Mouse (Mus musculus) liver, embryonic 16.5 days (tissue): Measurements from ENCODE around the gene Inpp4b. TPM values are rescaled to one million over a fixed set of nuclear protein-coding genes. Genes with fewer than 3 reads are reported as not detected.
A peak's percentile ranks its signal among the peaks of the same experiment; 100 is the strongest.
"Not testable (repeated sequence)": the region's sequence is repeated elsewhere in the genome, so short reads cannot be mapped to it uniquely, and the experiment has no call there.

Experiments used
- ATAC-seq: fragments of 200-750 bp; cut with Nextera tagmentation; 2 replicates; pipeline ENCODE4 v1.8.0; 2017; ENCODE audit warnings: low read depth, mild to moderate bottlenecking, moderate number of reproducible peaks, moderate library complexity
- H3K27ac ChIP-seq: fragments of 300-500 bp; sonication (generic); 2 replicates; pipeline ENCODE4 v1.5.1; 2014; ENCODE audit warnings: mild to moderate bottlenecking, low read length
- H3K27me3 ChIP-seq: fragments of 300-500 bp; sonication (generic); 2 replicates; pipeline ENCODE4 v1.6.1; 2014; ENCODE audit warnings: low read depth, low read length, mixed read lengths; ENCODE audit not compliant: control insufficient read depth, insufficient read depth
- H3K36me3 ChIP-seq: fragments of 300-500 bp; sonication (generic); 2 replicates; pipeline ENCODE4 v1.6.1; 2014; ENCODE audit warnings: mild to moderate bottlenecking; ENCODE audit not compliant: control insufficient read depth, insufficient read depth
- H3K4me1 ChIP-seq: fragments of 300-500 bp; sonication (generic); 2 replicates; pipeline ENCODE4 v1.6.1; 2014; ENCODE audit warnings: low read depth, low read length, mixed read lengths; ENCODE audit not compliant: control insufficient read depth
- H3K4me2 ChIP-seq: fragments of 300-500 bp; sonication (generic); 2 replicates; pipeline ENCODE4 v1.6.1; 2014; ENCODE audit warnings: low read depth, low read length, mixed read lengths
- H3K4me3 ChIP-seq: fragments of 300-500 bp; sonication (generic); 2 replicates; pipeline ENCODE4 v1.5.1; 2014; ENCODE audit warnings: low read depth, mild to moderate bottlenecking, low read length
- H3K9ac ChIP-seq: fragments of 300-500 bp; sonication (generic); 2 replicates; pipeline ENCODE4 v1.6.1; 2014; ENCODE audit warnings: low read depth, low read length
- H3K9me3 ChIP-seq: fragments of 300-500 bp; sonication (generic); replicated peaks from 2 replicates; pipeline ENCODE4 v1.6.1; 2016; ENCODE audit warnings: low read length; ENCODE audit not compliant: control insufficient read depth
- WGBS: fragments of 180-500 bp; shearing (Covaris S2); extraction: QIAGEN DNeasy Blood & Tissue Kit; methylation state at CpG from one replicate; pipeline ENCODE4 v1.1.7; 2014; ENCODE audit not compliant: insufficient replicate concordance; 5-methylcytosine and 5-hydroxymethylcytosine counted together
- polyA plus RNA-seq: library from polyadenylated mRNA; unstranded; fragments of >200 nt; fragmentation: Nextera tagmentation; extraction: Ambion mirVana; gene quantifications from 2 replicates; pipeline ENCODE4 v1.2.1, GENCODE M21; 2015

Gene Inpp4b
- polyA plus RNA-seq, 1 experiment from 2014 or later: 1.5 TPM

DNA sequence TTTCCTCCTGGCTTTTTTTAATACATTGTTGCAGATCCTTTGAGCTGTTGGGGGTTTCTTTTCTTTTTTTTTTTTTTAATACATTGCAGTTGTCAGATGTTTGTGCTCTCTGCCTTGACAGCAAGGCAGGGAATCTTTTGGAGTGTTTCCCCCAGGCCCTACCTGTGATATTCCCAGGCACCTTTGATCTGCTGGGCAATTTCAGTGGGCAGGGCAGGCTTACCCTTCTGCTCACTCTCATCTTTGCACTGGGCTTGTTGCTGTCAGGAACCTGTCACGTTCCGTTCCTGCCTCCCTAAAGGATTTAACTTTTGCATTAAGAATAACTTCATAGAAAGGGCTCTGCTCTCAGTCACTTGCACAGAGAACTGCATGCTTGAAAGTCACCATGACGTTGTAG, 711.7 kb downstream of the Inpp4b start:
- no peak overlapping the region for H3K4me3 ChIP-seq
- no peaks in the 10 kb centered on the region for H3K4me1 ChIP-seq
- H3K9ac ChIP-seq: no peak overlapping the region
- no peaks in the 10 kb centered on the region for H3K36me3 ChIP-seq
- H3K27me3 ChIP-seq: no peaks in the 10 kb centered on the region
- no peak overlapping the region for H3K27ac ChIP-seq
- no peak for ATAC-seq
- no peaks in the 10 kb centered on the region for H3K9me3 ChIP-seq
- no peak overlapping the region for H3K4me2 ChIP-seq
- WGBS: 59% methylated on average over 3 of the region's 3 CpGs

DNA sequence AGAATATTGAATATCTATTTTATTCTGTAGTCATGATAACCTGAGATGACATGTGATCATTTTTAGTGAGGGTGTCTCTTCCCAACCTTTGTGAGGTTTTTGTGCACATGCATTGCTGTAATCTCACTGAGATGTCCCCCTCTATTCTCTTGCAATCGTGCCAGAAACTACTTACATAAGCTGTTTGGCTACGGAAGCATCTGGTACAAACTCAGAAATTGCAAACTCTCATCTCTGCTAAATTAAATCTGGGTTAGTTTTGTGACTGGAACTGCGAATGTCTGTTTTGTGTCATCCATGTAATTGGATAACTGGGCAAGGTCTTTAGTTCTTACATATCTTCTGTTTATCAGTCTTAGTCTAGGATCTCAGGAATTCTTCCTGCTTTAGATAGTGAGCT, 725.3 kb downstream of the Inpp4b start:
- Histone ChIP-seq H3K27ac (no peak overlapping the region), H3K9ac (no peak overlapping the region), H3K4me3 (no peak overlapping the region), H3K4me1 (no peaks in the 10 kb centered on the region), H3K36me3 (no peaks in the 10 kb centered on the region), H3K27me3 (no peaks in the 10 kb centered on the region), H3K4me2 (no peak overlapping the region), H3K9me3 (no peaks in the 10 kb centered on the region)
- no peak for ATAC-seq
- WGBS: 66% methylated on average over 3 of the region's 3 CpGs

DNA sequence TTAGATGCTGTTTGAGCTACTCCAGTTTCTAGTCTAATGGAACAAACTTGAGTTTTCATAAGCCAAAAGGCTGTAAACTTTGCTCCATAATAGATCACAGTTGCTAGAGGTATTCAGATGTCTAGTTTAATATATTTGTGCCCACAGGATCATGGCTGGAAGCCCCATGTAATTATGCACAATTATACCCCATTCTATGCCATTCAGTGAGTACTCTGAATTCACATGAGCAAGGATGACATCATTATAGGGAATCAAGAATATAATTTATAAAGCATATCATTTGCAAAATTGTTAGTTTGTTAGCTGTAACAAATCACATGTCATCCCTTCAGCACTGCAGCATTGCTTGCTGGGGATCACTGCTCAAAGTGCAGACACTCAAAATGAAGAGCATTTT, 736.9 kb downstream of the Inpp4b start:
- Histone ChIP-seq H3K9ac (no peak overlapping the region), H3K4me1 (no peaks in the 10 kb centered on the region), H3K9me3 (no peaks in the 10 kb centered on the region), H3K4me3 (no peak overlapping the region), H3K36me3 (no peaks in the 10 kb centered on the region), H3K4me2 (no peak overlapping the region), H3K27ac (no peak overlapping the region), H3K27me3 (no peaks in the 10 kb centered on the region)
- no peak for ATAC-seq

DNA sequence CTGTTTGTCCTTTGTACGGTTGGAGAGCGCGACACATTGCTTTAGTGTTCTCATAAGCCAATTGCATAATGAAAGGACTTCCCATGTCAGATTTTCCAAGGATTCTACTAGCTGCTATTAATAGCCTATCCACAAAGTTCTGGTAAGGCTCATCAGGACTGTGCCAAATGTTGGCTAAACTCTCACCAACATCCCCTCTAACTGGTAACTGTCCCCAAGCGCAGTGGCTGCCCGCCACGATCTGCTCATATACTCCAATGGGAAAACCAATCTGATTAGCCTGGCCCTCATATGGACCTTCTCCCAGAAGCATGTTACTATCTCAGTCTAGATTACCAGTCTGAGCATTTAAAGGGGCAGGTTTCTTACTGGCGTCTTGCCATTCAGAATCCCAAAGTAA, 744.3 kb downstream of the Inpp4b start:
- H3K36me3 ChIP-seq, ATAC-seq: not testable (repeated sequence)

DNA sequence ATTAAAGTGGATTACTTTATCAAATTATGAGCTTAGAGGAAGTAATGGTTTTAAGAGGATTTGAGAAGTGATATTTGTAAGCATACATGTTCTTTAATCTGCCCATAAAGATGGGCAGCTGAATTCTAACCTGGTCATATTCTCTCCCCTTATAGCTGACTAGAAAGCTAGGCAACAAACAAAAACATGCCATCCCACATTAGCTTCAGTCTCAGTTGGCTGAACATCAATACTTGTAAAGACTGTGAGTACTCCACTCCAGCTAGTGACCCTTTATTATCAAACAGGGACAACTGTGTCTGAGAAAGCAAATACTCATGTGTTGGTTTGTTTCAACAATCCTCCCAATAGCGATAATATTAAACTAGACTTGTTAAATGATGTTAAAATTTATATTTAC, 748.5 kb downstream of the Inpp4b start:
- no peak for ATAC-seq

More for the DNA sequence above, 744.3 kb downstream of the Inpp4b start:
- H3K9ac ChIP-seq, H3K4me3 ChIP-seq, H3K4me2 ChIP-seq, H3K4me1 ChIP-seq, H3K27ac ChIP-seq, H3K9me3 ChIP-seq, H3K27me3 ChIP-seq: not testable (repeated sequence)
- 82% methylated on average over 7 of the region's 7 CpGs for WGBS

DNA sequence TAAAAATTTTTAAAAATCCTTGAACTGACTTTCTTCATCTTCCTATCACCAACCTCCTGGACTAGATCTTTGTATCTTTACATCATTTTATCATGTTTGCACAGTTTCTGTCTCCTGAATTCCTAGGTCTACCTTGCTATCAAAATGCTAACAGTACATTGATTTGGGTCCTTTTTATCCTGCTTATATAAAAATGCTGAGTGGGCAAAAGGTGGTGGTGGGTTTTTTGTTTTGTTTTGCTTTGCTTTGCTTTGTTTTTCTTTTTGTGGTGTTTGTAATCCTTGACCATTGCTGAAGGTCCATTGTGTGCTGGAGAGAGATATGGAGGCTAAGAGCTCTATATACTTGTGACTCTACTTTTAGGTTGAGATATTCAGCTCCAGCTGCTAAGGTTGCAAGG, 750.9 kb downstream of the Inpp4b start:
- Histone ChIP-seq H3K36me3 (no peaks in the 10 kb centered on the region), H3K4me3 (no peak overlapping the region), H3K27me3 (no peaks in the 10 kb centered on the region), H3K4me2 (no peak overlapping the region), H3K9me3 (no peaks in the 10 kb centered on the region), H3K4me1 (no peaks in the 10 kb centered on the region), H3K27ac (no peak overlapping the region), H3K9ac (no peak overlapping the region)
- ATAC-seq: no peak

More for the DNA sequence above, 748.5 kb downstream of the Inpp4b start:
- 40% methylated on average over 1 of the region's 1 CpGs for WGBS
- Histone ChIP-seq H3K4me3 (no peak overlapping the region), H3K9me3 (no peaks in the 10 kb centered on the region), H3K36me3 (no peaks in the 10 kb centered on the region), H3K4me2 (no peak overlapping the region), H3K9ac (no peak overlapping the region), H3K4me1 (no peaks in the 10 kb centered on the region), H3K27ac (no peak overlapping the region), H3K27me3 (no peaks in the 10 kb centered on the region)

DNA sequence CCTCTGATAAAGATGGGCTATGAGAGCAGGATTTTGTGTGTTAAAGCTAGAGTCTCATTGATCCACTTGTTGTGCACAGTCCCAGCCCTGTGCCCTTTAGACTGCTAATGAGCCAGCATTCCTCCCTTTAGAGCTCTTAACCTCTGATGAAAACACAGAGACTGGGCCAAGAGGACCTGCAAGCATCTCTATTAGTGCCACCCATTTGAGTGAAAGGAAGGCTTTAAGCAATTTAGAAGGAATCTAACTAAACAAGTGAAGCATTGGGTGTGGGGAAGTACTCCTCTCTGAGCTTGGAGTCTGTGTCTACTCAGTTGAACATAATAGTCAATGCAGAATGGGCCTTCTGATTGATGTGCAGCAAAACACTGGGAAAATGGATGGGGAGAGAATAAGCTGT, 762.2 kb downstream of the Inpp4b start:
- no peak for ATAC-seq
- Histone ChIP-seq H3K4me3 (no peak overlapping the region), H3K4me2 (no peak overlapping the region), H3K27ac (no peak overlapping the region), H3K4me1 (no peaks in the 10 kb centered on the region), H3K27me3 (no peaks in the 10 kb centered on the region), H3K9me3 (no peaks in the 10 kb centered on the region), H3K9ac (no peak overlapping the region), H3K36me3 (no peaks in the 10 kb centered on the region)

DNA sequence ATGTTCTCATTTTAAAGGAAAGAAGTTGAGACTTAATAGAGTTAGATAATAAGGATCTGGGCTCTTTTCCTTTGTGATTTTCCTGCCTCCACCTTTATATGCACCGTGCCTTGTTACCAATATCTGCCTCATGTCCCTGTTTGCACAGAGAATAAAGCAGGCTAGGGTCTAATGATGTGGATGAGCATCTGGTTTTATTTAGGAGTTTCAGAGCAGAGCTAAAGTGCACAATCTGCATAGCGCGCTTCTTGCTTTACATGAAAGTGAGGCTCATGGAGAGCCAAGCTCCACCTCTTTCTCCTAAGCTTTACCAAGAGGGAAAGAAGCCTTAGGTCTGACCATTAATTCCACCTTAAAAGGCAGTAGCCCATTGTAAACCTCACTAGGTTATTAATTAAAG, 763.8 kb downstream of the Inpp4b start:
- WGBS: 72% methylated on average over 3 of the region's 3 CpGs
- Histone ChIP-seq H3K9me3 (no peaks in the 10 kb centered on the region), H3K27me3 (no peaks in the 10 kb centered on the region), H3K4me3 (no peak overlapping the region), H3K4me1 (no peaks in the 10 kb centered on the region), H3K9ac (no peak overlapping the region), H3K4me2 (no peak overlapping the region), H3K27ac (no peak overlapping the region), H3K36me3 (no peaks in the 10 kb centered on the region)
- no peak for ATAC-seq

DNA sequence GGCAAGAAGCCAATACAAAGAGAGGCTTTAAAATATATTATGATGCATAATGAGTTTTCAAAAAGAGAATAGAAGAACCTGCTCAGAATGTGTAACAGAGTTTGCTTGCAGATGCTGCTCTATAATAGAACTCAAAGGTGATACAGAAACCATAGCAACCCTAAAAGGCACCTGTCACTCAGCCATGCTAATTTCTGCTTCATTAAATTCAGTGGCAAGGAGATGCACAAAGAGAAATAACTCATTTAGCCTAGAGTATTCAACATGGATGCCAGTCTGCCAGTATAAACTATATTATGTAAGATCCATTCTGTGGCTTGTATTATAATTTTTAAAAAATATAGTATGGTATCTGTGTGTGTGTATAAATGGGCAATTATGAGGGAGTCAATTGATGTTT, 807.9 kb downstream of the Inpp4b start:
- H3K9ac ChIP-seq: no peak overlapping the region
- H3K4me2 ChIP-seq: no peak overlapping the region
- H3K27me3 ChIP-seq: no peaks in the 10 kb centered on the region
- no peaks in the 10 kb centered on the region for H3K36me3 ChIP-seq
- H3K4me3 ChIP-seq: no peak overlapping the region
- H3K4me1 ChIP-seq: no peaks in the 10 kb centered on the region
- H3K27ac ChIP-seq: no peak overlapping the region
- no peaks in the 10 kb centered on the region for H3K9me3 ChIP-seq
- no peak for ATAC-seq

DNA sequence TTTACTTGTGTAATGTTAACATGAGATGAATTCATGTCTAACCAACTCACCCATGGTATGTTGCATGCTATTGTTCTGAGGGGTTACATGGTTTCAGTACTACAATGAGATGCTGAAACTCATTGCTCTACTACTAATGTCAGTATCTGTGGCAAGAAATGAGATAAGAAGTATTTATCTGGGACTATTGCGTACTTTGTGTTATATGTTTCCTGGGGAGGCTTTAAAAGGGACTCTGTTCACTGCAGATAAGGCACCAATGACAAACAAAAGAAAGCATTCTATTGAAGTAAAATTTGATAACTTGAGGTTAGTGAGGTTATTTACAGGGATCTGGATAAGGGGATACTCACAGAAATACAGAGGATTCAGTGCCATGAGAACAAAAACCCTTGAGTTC, 815.6 kb downstream of the Inpp4b start:
- no peak overlapping the region for H3K4me3 ChIP-seq
- H3K27ac ChIP-seq: no peak overlapping the region
- 0 out of 2 replicates have a peak, but pooled peaks have one; percentile 32 for ATAC-seq
- WGBS: 20% methylated on average over 1 of the region's 1 CpGs
- H3K4me2 ChIP-seq: no peak overlapping the region
- no peaks in the 10 kb centered on the region for H3K4me1 ChIP-seq
- H3K27me3 ChIP-seq: no peaks in the 10 kb centered on the region
- H3K9me3 ChIP-seq: no peaks in the 10 kb centered on the region
- no peaks in the 10 kb centered on the region for H3K36me3 ChIP-seq
- no peak overlapping the region for H3K9ac ChIP-seq
